Mouse (Mus musculus): ENCODE results near the gene Nhlrc4.

GRCm38 (mm10) chr17:25979829-25980738, 35.3 kb upstream of the Nhlrc4 start:
- TF ChIP-seq CTCF (IDR thresholded peaks at IDR 0.05; ENCODE audit: low read depth, low read length) (no peak), POLR2AphosphoS5 (IDR thresholded peaks at IDR 0.05; ENCODE audit: insufficient replicate concordance, low read depth, low read length) (no peak), GATA1 (IDR thresholded peaks at IDR 0.05; ENCODE audit: borderline replicate concordance, low read length) (no peak), GATA2 (IDR thresholded peaks at IDR 0.05; ENCODE audit: borderline replicate concordance, low read depth, low read length) (no peak), TAL1 (conservative IDR thresholded peaks at IDR 0.05; ENCODE audit: low read depth, low read length) (no peak)
